Mouse (Mus musculus) c-Kit-positive CD71-positive TER-119-negative erythroid progenitor cells, embryonic 14.5 days (primary cell): ENCODE data around the gene Adcyap1r1.

Source experiments
- DNase-seq: peaks from one replicate; pipeline ENCODE4 v3.0.0-alpha.2; 2013; ENCODE audit warnings: low read depth

Adcyap1r1 gene

GRCm38 (mm10) chr6:55451771-55452371 is at the start of gene Adcyap1r1:
Adcyap1r1 (plus strand) TSS chr6:55451978.
- DNase-seq: no peak

DNA sequence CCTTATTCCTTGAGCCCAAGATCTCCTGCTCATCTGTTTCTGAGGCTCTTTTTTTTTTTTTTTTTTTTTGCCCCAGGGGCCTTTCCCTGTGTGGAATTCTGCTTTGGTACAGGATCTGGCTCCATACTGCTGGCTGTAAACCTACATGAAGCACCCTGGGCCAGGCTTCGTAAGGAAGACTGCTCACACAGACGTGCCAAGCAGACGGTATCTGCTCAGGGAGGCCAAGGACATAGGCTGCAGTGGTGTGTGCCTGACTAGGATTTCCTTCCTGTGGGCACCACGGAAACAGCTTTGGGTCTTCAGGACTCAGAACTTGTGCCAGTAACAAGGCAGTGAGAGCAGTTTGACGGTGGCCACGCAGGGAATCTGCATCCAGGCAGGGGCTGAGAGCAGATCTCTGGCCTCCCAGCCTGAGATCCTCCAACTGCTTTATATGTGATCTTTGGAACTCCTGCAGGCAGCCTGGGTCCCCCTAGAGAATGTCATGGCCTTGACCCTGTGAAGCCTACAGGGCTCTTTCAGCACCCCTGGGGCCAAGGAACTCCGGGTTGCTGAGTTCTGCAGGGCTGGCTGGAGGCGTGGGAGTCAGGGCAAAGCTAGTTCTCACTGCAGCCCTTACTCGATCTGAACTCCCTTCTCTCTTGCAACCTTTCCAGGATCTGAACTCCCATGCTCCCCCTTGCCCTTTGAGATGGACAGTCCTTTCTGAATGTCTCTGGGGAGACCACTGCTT is 49.6 kb upstream of the Adcyap1r1 start:
- DNase-seq: no peak

DNA sequence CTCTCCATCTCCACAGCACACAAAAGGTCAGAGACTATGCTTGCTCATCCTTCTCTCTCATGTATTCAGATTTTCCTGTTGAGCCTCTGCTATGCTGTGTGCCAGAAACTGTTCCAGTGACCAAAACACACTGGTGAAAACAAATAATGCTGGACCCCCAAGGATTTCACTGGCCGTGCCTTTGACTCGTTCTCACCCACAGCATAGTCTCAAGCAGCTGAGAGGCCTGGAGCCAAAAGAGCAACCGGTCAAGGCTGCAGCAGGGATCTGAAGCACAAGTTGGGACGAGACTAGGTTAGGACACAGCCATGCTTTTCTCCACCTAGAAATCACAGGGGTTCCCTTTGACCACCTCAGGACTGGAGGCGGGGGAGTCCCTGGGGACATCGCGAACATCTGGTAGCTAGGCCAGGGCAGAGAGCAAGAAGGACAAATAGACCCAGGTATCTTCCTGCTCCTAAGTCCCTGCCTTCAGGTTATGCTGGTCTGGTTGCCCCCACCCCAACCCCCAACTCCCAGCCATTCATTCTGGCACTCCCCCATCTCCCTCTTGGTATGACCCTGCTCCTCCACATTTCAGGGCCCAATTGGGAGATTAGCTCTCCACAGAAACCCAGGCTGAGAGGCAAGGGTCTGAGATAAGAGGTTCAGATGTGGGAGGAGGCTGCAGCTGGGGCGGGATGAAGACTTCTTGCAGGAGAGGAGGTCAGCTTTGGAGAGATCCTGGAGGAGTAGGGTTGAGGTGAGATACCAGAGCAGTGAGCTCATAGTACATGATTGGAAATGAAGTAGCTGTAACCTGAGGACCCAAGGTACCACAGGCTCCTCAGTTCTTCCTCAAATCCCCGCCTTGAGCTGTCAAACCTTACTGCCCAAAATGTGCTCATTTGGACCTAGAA is 48.1 kb upstream of the Adcyap1r1 start:
- DNase-seq: no peak

DNA sequence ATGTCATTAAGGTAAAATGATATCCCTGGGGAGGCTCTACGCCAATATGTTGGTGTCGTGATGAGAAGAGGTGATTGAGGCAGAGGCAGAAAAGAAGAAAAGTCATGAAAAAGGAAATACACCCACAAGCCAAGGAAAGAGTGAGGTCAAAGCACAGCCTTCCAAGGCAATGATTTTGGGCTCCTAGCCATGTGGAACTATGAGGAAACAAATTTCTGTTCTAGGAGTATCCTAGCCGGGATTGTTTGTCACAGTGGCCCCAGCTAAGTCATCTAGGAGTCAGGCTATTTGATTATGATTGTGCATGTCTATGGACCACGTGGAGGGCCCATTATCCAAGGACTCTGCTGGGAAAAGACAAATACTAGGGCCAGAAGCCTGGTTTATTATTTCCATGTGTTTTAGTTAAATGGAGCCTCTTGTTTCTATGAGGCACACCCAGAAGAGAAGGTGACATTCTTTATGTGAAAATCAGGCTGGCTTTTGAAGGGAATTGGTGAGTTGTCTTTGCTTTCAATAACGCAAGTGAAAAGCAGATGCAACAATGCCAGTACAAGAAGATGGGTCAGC is 47.3 kb upstream of the Adcyap1r1 start:
- no peak for DNase-seq

- DNase-seq: no peak
Observed at GRCm38 (mm10) chr6:55407345-55407744, 44.4 kb upstream of the Adcyap1r1 start.

DNA sequence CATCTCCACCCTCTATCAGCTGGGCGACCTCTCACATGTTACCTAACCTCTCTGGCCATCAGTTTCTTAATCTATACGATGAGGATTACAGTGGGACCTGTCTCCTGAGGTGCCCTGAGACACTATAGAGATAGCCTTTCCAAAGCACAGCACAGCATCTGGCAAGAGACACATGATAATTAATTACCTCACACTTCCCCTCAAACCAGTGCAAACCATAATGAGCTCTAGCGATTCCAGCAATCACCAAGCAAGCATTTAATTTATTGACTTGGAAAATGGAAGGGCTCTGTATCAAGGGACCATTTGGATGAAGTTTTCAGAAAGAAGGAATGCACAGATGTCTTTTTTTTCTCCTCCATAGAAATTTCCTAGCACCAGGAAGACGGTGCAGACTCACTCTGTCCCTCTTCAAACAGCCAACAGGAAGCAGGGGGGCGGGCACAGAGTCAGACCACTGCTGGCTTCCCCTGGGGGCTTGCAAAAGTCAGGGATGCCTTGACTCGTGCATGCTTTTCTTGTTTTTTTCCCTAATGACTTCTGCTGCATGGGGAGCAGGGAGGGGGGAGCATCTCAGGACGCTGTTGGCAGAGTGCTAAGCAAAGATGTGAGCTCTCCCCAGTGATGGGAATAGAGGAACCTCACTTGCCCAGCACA is 41.5 kb upstream of the Adcyap1r1 start:
- DNase-seq: no peak

GRCm38 (mm10) chr6:55410977-55411376 is 40.8 kb upstream of the Adcyap1r1 start:
- DNase-seq: no peak

- DNase-seq: no peak
Observed at GRCm38 (mm10) chr6:55416202-55416601, 35.6 kb upstream of the Adcyap1r1 start.

DNA sequence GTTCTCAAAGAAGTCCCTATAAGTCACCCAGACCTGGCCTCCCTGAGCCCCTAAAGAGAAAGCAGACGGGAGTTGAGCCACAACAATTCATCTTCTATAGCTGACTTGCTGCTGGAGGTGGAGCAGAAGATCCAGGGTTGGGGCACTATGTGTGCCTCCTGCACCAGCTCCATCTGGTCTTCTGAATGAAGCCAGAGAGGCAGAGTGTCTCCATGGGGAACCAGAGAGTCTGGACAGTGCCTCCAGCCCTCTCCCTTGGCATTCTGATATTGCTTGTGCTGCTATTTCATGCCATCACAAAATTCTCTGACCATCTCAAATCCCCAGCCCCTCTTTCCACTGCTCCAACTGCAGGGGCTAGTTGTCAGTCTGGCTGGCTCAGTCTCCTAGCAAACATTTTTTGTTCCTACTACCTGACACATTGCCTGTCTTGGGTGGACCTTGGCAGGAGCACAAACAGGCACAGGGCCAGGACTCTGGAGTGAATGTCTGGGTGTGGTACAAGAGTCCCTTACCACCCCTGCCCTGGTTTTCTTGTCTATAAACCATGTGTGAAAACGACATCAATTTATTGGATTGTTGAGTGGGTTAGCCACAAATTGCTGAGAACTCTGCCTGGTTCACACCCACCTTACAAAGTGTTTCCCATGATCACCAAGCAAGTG is 32.9 kb upstream of the Adcyap1r1 start:
- DNase-seq: no peak

DNA sequence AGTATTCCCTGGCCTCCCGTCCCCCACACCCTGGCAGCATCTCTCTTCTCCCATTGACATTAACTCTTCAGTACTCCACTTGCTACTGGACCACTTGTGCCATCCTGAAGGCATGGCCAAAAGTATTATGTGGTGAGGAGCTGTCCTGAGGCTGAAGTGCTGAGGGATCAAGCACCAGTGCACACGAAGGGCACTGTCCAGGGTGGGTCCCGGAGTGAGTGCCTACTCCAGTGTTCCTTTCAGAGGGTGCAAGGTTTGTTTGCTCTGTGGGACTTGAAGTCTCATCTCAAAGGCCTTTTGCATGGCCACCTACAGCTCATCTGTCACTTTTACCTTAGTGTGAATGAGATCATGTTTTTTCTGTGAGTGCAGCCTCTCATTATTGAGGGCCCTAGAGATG is 31.4 kb upstream of the Adcyap1r1 start:
- DNase-seq: no peak

GRCm38 (mm10) chr6:55420869-55421361 is 30.9 kb upstream of the Adcyap1r1 start:
- DNase-seq: no peak

DNA sequence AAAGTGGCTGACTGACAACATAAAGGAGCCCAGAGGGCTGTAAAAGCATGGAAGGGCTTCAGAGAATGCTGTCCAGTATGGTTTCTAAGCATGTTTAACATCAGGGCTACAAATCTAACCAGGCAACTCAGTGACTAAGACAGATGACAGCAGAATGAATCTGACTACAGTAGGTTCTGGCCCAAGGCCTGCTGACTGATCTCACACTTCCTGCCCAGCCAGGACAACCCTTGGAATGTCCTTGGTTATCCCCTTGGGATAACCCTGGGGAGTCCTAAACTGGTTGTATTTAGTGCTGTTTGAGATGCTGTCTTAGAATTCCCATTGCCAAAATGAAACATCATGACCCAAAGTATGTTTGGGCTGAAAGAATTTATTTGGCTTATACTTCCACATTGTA is 19.7 kb upstream of the Adcyap1r1 start:
- no peak for DNase-seq

- no peak for DNase-seq
Observed at GRCm38 (mm10) chr6:55434360-55434759, 17.4 kb upstream of the Adcyap1r1 start.

- no peak for DNase-seq
Observed at GRCm38 (mm10) chr6:55435266-55436159, 16.3 kb upstream of the Adcyap1r1 start.

DNA sequence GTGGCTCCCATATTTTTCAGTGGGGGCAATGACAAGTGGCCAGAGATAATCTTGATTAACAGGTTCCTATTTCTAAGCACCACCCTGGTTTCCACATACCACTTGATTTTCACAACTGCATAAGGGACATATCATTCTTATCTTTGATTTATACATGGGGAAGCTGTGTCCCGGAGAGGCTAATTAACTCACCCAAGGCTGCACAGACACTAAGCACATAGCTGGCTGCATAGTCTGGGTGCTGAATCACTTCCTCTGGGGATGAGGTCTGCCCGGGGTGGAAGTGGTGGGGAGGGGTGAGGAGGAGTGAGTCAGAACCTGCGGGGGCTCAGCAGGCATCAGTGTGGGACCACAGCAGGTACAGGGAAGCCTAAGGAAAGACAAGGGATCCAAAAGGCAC is 13.9 kb upstream of the Adcyap1r1 start:
- no peak for DNase-seq

GRCm38 (mm10) chr6:55438837-55439236 is 12.9 kb upstream of the Adcyap1r1 start:
- no peak for DNase-seq

DNA sequence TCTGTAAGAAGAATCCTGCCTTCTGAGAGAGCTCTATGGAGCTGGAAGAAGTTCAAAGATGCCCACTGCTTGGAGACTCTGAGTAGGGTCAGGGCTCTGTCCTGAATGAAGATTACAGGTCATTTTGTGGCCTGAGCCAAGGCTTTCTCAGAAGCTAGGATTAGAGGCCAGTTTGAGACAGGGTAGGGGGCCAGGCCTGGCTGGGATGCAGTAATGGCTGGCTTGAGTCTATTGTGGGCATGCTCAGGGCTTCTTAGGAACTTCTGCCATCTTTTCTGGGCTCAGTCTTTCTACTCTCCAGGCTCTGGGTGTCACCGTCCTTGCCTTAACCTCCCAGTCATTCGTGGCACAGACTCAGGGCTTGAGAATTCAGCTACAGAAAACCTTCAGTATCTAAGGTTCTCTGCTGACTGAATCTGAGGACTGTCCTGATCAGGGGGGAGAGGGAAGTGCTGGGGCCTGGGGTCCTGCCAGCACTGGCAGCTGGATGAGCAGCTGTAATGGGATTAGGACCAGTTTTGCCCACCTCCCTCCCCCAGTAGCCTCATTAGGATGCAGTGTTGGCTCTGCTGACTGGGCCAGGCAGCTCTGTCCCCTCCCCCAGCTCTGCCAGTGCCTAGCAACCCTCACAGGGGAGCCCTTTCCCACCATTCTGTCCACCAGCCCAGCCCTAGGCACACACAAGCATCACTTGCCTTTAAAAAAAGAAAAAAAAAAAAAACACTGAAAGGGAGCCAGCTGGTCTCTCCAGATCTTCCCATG is 7.7 kb upstream of the Adcyap1r1 start:
- DNase-seq: no peak

GRCm38 (mm10) chr6:55444721-55445120 is 7.1 kb upstream of the Adcyap1r1 start:
- no peak for DNase-seq

DNA sequence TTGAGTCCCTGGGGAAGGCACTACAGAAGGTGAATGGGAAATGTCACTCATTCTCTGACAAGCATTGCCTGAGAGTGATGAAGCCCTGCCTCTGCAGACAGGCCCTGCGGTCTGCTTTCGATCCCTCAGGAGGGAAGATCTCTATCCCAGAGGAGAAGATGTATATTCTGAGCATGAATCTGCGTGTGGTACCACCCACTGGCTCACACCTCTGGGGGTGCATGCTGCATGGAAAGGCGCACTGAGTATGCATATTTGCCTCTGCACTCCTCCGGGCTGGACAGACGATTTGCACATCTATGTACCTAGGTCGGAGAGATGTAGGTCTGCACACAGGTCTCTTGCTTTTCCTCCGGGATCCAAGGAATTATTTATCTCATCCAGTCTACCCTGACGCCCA is 3.6 kb upstream of the Adcyap1r1 start:
- no peak for DNase-seq
